Mouse (Mus musculus) hindlimb bud, embryonic 11.5 days (tissue): ENCODE measurements around the gene Bap1.

ENCODE experiments used
- DNase-seq: peaks from one replicate; pipeline ENCODE4 v3.0.0-alpha.2; 2012; ENCODE audit warnings: low read depth, low spot score; ENCODE audit errors: extremely low spot score

Bap1 gene

DNA sequence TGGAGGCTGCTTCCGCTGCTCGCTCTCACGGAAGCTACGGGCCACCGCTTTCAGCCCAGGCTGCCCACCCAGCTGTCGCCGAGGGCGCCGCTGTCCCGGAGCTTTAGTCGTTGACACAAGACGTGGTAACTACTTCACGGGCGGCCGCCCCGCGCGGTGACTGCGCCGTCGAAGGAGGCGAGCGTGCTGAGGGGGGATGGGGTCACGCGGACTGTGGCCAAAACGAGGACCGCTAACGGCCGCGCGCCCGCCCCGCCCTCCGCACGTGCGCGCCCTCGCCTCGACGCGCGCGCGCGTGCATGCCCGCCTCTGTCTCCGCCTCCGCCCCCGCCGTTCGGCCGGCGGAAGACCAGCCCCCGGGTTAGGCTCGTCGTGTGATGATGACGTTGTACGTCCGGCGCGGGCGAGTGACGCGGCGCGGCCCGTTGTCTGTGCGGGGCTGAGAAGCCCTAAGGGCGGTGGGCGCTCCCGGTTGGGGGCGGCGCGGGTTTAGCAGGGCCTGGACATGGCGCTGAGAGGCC is at the start of gene Bap1, which contains the start of gene Phf7:
Bap1 (plus strand) TSS at position 367 of the 521 bp plus-strand sequence.
Phf7 (minus strand) TSS at position 234 of the 521 bp plus-strand sequence.
- DNase-seq, result peak; percentile 78

DNA sequence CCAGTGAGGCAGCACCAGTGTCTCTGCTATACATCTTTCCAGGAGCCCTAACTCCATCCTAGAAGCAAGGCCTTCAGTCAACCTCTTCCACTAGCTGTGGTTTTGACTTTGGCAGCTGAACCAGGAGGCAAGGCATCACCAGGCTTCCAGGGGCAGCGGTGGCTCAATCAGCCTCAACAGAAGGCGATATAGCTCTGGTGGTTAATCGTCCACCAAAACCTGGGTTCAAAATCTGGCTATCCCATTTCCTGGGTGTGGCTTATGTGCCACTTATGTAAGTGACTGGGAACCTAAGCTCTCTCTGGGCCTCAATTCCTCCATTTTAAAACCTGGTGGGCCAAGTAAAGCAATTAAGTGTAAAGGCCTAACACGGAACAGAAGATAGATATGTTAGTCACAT is 46.4 kb upstream of the Bap1 start:
- no peak for DNase-seq

DNA sequence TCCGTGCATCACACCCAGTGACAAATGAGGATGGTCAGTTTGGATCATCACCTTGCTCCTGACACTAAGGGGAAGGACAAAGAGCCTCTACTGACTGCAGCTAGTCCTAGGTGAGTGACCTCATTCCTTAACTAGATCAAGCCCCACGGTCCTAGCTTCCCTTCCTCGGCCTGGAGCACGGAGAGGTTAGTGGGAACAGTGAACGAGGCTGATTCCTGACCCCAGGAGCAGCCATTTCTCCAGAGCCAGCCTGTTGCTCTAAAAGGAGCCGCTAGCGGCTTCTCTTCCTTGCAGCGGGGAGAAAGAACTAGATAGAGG is 46.0 kb upstream of the Bap1 start:
- DNase-seq, result no peak

DNA sequence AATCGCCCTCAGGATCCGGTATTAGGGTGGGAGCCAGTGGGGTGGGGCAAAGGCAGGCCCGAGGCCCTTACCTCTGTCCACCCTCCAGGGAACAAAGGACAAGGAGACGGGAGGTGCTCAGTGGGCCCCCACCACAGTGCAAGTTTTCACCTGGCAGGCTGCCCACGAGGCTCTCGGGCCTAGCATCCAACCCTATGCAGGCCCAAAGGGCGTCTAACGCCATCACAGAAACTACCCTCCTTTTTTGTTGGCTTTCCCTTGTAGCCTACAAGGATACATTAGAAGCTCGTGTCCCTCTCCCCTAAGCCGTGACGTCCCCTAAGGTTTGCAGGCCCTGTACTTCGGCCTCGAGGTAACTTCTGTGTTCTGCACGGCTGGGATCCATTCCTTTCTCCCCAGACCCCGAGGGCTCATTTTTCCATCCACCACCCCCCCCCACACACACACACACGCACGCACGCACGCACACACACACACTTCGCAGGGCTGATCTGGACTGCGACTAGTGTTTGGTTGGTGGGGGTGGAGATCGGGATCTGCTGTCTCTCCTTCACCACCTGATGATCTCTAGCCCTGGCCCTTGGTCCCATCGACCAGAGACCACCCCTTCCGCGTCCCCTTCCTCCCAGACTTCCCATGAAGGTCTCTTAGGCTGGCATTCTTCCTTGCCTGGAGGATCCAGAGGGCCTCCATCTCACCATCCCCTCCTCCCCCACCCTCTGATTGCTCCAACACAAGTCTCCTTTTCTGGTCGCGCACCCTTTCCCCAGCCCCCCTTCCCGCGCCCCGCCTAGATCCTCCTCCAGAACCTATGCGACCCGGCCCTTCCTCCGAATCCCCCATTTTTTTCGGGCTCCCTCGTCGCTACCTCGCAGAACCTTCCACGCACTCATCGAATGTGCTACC is 45.4 kb upstream of the Bap1 start:
- no peak for DNase-seq

DNA sequence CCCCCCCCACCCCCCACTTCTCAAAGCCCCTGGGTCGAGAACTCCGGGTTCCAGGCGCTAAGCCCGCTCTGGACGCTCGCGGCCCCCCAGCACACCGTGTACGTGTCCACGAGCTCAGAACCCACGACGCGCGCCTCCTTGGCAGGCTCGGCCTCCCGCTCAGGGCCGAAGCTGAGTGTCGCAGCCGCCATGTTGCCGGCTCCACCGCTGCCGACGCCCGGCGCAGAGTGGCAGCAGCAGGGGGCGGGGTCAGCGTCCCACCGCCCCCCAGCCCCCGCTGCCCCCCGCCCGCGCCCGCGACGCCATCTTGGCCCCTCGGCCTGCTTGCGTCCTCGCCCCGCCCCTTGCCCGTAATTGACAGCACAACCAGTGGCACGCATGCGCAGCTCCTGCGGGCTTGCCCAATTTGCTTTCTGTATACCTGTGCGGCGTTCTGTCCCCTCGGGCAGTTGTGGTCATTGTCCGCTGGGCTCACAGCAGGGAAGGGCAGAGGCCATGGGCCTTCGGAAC is 44.7 kb upstream of the Bap1 start:
- peak; percentile 81 for DNase-seq

DNA sequence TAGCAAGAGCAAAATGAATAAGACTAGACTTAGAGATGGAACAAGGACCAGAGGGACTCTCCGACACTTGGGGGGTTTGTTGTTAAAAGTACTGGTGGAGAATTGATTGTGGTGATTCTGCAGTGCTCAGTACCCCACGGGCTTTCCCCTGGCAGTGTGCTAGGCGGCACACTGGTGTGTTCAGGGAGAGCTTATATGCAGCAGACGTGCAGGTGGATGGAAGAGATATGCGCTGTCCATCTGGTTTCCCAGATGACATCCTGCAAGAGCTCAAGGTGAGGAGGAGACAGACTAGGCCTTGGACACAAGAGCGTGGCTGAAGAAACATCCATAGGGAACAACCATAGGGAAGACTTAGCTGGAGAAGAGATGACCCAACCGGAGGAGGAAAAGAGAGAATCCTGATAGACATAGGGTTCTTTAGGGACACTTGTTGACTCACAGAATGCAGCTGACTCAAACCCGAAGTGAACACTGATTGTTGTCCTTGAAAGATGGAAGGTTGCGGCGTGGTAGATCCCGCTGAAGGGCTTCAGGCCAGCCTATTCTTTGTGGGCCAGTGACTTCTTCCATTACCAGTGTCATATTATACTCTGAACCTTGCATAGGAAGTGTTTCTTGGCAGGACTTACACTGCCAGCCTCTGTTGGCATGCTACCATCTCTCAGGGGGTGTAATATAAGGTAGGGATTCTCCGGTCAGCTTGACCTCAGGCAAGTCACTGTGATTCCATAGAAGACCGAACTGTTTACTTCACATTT is 44.0 kb upstream of the Bap1 start:
- no peak for DNase-seq

DNA sequence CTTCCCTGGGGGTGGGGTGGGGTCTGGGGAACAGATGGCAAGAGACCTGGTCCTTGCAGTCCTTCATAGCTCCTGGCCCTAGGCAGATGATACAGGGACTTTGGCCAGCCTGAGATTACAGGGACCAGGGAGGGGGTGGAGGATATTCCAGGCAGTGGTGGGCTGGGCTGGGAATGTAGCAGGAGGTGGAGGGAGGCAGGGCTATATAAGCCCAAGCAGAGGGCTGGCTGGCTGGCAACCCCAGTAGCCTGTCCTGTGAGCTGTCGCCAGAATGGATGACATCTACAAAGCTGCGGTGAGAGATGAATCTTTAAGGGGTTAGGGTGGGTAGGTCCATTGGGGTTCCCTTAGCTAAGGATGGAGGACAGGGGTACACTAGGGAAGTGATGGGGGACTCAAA is 43.2 kb upstream of the Bap1 start, which contains the start of gene Tnnc1:
Tnnc1 (plus strand) TSS at position 229 of the 400 bp plus-strand sequence.
- no peak for DNase-seq

DNA sequence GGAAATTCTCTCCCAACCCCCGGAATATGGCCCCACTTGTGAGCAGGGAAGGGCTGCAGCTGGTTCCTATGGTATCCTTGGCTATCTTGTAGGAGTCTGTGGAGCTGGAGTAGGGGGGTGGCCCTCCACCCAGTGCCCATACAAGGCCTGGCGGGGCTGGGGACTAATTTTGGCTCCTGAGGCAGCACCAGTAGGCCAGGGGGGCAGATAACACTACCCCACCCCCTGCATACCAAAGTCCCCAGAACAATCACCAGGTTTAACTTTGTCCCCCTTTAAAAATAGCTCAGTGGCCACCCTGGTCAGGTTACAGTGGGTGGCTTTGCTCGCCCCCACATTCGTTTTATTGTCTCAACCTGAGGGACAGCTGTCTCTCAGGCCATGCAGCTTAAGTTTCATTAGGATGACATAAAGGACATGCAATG is 42.1 kb upstream of the Bap1 start:
- DNase-seq, result no peak

DNA sequence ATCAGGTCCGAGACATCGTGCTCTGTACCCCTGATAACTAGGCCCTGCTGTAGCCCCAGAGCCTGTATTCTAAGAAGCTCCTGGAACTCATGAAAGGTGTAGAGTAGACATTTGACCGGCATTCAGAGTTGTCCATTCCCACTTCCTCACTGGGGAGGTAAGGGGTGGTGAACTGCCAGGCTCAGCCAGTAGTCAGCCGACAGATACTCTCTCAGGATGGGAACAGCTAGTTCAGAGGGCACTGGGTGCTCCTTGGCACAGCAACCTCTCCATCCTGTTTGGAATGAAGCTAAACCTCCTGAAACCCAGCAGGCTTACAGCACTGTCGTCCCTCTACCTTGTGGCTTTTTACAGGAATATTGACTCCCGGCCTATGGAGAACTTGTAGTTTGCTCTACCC is 39.4 kb upstream of the Bap1 start:
- no peak for DNase-seq

DNA sequence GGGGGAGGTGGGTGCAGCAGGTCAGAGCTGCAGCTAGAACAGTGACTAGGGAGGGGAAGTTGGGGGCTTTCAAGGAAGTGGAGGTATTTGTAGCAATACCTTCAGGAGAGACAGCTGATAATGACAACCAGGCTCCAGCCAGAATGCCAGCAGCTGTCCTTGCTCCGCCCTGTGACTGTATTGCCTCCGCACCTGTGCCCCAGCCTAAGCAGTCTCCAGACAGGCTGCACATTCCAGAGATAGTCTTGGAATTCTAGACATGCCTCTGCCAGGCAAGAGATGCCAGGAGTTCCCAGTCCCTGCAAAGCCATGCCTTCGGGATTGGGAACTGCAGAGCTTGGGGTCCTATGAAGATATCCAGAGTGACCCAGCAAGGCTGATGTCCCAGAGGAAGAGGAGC is 38.8 kb upstream of the Bap1 start:
- DNase-seq, result no peak

DNA sequence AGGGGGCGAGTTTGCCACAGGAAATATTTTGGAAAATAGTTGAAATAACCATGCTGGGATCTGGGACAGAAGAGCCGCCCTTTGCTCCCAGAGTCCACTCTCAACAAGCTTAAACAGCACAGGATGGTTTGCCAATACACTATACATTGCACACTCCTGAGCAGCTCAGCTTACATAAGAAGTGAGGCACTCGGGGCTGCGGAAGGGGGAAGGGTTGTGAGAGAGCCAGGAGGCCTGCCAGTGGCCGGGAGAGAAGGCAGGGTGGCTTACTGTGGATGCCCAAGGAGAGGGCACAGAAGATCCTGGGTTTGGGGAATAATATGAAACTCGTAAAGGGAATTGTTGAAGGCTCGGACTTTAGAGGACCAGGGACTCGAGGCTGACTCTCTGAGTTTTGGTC is 37.4 kb upstream of the Bap1 start:
- DNase-seq, result no peak

DNA sequence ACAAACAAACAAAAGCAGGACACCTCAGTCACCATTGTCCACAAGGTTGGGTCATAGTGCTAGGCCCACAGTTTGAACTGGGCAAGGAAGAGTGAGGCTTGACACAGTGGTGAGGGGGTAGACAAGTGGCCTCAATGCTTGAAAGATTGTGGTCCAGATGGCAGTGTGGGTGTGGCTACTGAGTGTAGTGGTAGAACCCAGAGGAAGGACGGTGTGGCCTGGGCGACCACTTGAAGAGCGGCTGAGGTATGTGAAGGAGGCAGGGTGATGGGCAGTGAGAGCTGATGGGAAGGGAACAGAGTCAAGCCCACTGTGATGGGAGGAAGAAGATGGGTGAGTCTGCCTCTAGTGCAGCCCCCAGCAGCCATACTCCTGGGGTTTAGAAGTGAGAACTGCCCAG is 36.6 kb upstream of the Bap1 start:
- DNase-seq, result no peak

DNA sequence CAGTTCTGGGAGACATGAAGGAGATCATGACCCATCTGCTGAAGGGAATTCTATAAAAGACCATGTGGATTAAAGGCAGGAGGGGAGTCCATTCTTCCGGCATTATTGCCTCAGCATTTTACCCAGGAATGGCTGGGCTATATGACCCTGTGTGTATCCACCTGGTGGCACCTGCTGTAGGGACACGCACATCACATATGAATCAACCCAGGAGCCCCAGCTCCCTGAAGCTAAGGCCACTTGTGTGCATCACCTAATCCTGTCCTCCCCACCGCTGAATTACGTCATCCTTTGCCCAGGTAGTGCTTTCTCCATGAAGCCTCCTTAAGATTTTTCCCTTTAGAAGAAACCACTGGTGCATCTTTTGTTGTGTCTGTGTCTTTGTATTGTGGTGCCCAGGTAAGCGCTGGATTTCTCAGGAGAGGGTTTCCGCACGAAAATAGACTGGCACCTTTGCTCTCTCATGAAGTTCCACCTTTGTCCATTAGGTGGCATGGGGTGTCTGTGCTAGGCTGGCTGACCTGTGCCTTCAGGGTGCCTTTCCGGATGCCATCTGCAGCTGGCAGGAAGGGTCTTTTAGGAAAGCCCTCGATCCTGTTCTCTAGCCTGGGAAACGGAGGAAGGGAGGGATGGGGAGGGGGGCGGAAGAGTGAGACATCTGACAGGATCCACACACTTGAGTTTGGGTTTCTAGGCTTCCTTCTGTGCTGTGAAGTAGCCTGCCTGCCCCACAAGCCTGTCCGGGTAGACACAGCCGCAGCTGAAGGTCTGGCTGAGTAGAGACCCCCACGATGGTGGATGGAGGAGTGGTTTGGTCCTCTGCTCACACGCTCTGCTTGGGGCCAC is 35.9 kb upstream of the Bap1 start:
- DNase-seq, result no peak

DNA sequence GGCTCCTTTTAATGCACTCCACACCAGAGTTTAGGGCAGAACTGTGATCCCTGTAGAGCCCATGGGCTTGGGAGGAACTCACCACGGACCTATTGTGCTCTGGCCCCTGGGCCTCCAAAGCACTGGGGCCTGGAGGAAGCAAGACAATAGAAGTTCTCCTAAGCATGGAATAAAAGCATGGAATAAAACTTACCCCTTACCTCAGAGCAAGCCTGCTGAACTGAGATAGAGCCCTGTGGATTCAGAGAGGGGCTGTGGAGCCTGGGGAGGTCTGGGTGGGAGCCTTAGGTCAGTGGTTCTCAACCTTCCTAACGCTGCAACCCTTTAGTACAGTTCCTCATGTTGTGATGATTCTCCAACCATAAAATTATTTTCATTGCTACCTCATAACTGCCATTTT is 34.4 kb upstream of the Bap1 start, which contains the start of gene Nisch:
Nisch (minus strand) TSS at position 101 of the 400 bp plus-strand sequence.
- no peak for DNase-seq

DNA sequence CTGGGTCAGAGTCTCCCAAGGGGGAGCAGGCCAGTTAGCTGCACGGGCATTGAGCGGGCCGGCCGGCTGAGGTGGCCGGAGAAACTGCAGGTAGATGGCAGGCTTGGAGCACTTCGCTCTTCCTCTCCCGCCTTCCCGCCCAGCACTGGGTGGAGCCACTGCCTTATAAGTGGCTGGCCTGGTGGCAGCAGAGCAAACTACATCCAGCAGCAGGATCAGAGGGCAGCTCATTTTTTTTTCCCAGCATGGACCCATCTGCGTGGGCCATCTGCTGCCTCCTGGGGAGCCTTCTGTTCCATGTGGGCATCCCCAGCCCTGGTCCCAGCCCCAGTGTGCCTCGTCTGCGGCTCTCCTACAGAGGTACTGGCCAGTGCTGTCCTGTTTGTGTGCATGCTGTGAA is 33.6 kb upstream of the Bap1 start, which contains the start of gene Sema3g:
Sema3g (plus strand) TSS at position 195 of the 400 bp plus-strand sequence.
- no peak for DNase-seq

DNA sequence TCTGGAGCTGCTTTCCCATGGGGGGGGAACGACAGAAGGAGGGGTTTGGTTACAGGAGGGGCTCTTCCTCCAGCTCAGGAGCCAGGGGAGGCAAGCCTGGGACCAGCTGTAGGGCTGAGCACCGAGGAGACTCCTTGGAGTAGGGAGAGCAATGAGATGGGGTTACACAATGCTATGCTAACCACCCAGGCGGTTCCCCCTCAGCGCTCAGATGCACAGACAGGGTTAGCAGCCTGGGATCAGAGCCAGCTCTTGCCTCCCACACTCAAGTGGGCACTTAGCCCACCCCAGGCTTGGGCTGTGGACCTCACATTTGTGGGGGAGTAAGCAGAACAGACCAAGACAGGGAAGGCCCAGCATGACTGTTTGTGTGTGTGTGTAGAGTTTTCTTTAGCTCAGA is 24.3 kb upstream of the Bap1 start:
- no peak for DNase-seq

DNA sequence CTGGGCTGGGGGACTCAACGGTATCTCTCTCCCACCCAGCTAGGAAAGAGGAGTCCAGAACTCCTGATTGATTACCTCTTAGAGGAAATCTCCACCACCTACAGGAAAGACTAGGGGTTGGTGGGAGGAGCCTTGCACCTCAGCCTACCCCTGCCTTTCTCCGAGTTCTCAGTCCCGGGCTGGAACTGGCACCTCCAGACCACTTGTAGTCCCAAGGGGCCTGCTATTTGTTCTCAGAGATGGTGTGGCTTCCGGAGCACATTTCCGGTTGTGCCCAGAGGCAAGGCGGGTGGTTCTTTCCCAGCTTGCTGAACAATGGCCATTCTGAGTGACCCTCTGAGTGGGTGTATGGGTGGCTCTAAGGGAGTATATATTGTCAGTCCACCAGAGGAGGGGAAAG is 23.0 kb upstream of the Bap1 start:
- no peak for DNase-seq

DNA sequence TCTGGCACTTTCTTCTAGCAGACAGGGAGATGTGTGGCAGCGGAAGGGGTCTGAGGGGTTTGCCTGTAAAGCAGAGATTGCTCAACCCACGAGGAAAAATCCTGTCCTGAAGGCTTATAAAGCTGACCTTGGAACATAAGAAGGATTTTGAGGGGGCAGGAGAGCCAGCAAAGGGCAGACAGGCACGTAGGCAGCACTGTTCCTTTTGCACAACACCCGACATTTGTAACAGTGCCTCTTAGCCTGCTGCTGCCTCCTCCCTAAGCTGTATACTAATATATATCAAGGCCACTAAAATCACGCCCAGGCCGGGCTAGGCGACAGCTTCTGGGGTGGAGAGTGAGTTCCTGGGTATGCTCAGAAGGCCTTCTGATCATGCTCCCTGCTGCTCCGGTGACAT is 20.8 kb upstream of the Bap1 start:
- no peak for DNase-seq

DNA sequence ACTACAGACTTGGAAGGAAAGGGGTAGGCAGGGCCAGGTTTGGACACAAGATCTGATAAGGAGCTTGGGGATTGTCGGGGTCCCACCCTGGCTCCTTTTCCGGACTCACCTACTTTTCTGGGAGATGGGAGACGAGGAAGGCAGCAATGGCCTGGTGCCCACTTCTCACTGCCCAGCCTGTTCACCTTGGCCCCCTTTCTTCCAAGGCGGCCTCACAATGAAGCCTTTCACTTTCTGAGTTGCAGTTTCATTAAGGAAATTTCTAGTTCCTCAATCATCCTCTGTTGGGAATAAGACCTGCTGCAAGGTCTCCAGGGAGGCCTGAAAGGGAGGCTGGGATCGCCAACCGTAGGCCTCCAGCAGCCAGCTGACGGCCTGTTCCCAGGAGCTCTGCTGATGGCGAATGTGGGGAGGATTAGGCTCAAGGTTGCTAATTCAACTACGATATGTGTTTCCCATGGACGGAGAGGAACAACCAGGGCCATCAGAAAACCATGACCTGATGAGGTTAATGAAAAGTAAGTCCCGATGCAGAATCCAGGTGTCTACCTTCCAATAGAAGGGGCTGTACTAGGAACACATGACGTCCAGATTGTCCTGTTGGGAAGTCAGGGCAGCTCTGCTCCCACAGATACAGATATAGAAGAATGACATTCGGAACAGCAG is 18.7 kb upstream of the Bap1 start:
- DNase-seq, result no peak
